Mouse (Mus musculus): ENCODE data around the gene Specc1. TPM values are rescaled to one million over a fixed set of nuclear protein-coding genes. Genes with fewer than 3 reads are reported as not detected.

Gene Specc1
- polyA plus RNA-seq, 2 experiments: 23.5 to 40.5 TPM

GRCm38 (mm10) chr11:62016985-62017384 is 60.4 kb downstream of the Specc1 start:
- no peak overlapping the region for H3K9ac ChIP-seq (replicated peaks)
- H3K36me3 ChIP-seq (replicated peaks; ENCODE audit: control insufficient read depth, insufficient read depth, low read depth): no peaks in the 10 kb centered on the region
- no peaks in the 10 kb centered on the region for H3K27me3 ChIP-seq (ENCODE audit: control insufficient read depth, insufficient read depth, low read length)
- H3K4me3 ChIP-seq (ENCODE audit: insufficient read depth in 1 of 2, low read depth in 2 of 2, low read length in 2 of 2): no peak overlapping the region
- H3K4me2 ChIP-seq (ENCODE audit: low read depth): no peak overlapping the region
- ATAC-seq (ENCODE audit: insufficient read depth) (no peak), DNase-seq (ENCODE audit: low read depth in 3 of 3, low spot score in 3 of 3) (no peak)
- no peaks in the 10 kb centered on the region for H3K9me3 ChIP-seq (ENCODE audit: control insufficient read depth, low read length)
- no peak overlapping the region for H3K27ac ChIP-seq
- WGBS (ENCODE audit: insufficient replicate concordance): 43% methylated on average over 2 of the region's 2 CpGs
- no peak for TF ChIP-seq EP300 (IDR thresholded peaks at IDR 0.05; ENCODE audit: low read depth)
- no peak for TF ChIP-seq CTCF (IDR thresholded peaks at IDR 0.05; ENCODE audit: low read depth)
- no peaks in the 10 kb centered on the region for H3K4me1 ChIP-seq (replicated peaks; ENCODE audit: control insufficient read depth in 2 of 2, insufficient read depth in 2 of 2, low read length in 1 of 2)

- TF ChIP-seq CTCF (IDR thresholded peaks at IDR 0.05; ENCODE audit: low read depth) (no peak), EP300 (IDR thresholded peaks at IDR 0.05; ENCODE audit: low read depth) (no peak)
- Histone ChIP-seq H3K27ac (no peak overlapping the region), H3K4me3 (ENCODE audit: insufficient read depth in 1 of 2, low read depth in 2 of 2, low read length in 2 of 2) (no peak overlapping the region), H3K4me2 (ENCODE audit: low read depth) (no peak overlapping the region), H3K36me3 (replicated peaks; ENCODE audit: control insufficient read depth, insufficient read depth, low read depth) (no peaks in the 10 kb centered on the region; the same call in 1 of the 2 replicates), H3K9me3 (ENCODE audit: control insufficient read depth, low read length) (no peaks in the 10 kb centered on the region), H3K9ac (replicated peaks) (no peak overlapping the region), H3K27me3 (ENCODE audit: control insufficient read depth, insufficient read depth, low read length) (no peaks in the 10 kb centered on the region), H3K4me1 (replicated peaks; ENCODE audit: control insufficient read depth in 2 of 2, insufficient read depth in 2 of 2, low read length in 1 of 2) (no peaks in the 10 kb centered on the region)
- DNase-seq (ENCODE audit: low read depth in 3 of 3, low spot score in 3 of 3) (no peak), ATAC-seq (ENCODE audit: insufficient read depth) (no peak)
- 79% methylated on average over 10 of the region's 10 CpGs for WGBS (ENCODE audit: insufficient replicate concordance)
Observed at GRCm38 (mm10) chr11:62018315-62019205, 62.0 kb downstream of the Specc1 start.

GRCm38 (mm10) chr11:62019857-62020256 is 63.3 kb downstream of the Specc1 start:
- Histone ChIP-seq H3K9ac (replicated peaks) (no peak overlapping the region), H3K4me2 (ENCODE audit: low read depth) (no peak overlapping the region), H3K4me1 (replicated peaks; ENCODE audit: control insufficient read depth in 2 of 2, insufficient read depth in 2 of 2, low read length in 1 of 2) (no peaks in the 10 kb centered on the region), H3K9me3 (ENCODE audit: control insufficient read depth, low read length) (no peaks in the 10 kb centered on the region), H3K27me3 (ENCODE audit: control insufficient read depth, insufficient read depth, low read length) (no peaks in the 10 kb centered on the region), H3K4me3 (ENCODE audit: insufficient read depth in 1 of 2, low read depth in 2 of 2, low read length in 2 of 2) (no peak overlapping the region), H3K36me3 (replicated peaks; ENCODE audit: control insufficient read depth, insufficient read depth, low read depth) (no peaks in the 10 kb centered on the region; the same call in 1 of the 2 replicates), H3K27ac (no peak overlapping the region)
- TF ChIP-seq EP300 (IDR thresholded peaks at IDR 0.05; ENCODE audit: low read depth): no peak
- TF ChIP-seq CTCF (IDR thresholded peaks at IDR 0.05; ENCODE audit: low read depth): no peak
- DNase-seq (ENCODE audit: low read depth in 3 of 3, low spot score in 3 of 3): no peak
- WGBS (ENCODE audit: insufficient replicate concordance): 76% methylated on average over 3 of the region's 3 CpGs
- ATAC-seq (ENCODE audit: insufficient read depth): no peak

- H3K4me2 ChIP-seq (ENCODE audit: low read depth): no peak overlapping the region
- H3K9ac ChIP-seq (replicated peaks): no peak overlapping the region
- TF ChIP-seq EP300 (IDR thresholded peaks at IDR 0.05; ENCODE audit: low read depth) (no peak), CTCF (IDR thresholded peaks at IDR 0.05; ENCODE audit: low read depth) (no peak)
- DNase-seq (ENCODE audit: low read depth in 3 of 3, low spot score in 3 of 3): no peak
- H3K27ac ChIP-seq: no peak overlapping the region
- 88% methylated on average over 1 of the region's 1 CpGs for WGBS (ENCODE audit: insufficient replicate concordance)
- no peak overlapping the region for H3K4me3 ChIP-seq (ENCODE audit: insufficient read depth in 1 of 2, low read depth in 2 of 2, low read length in 2 of 2)
- H3K27me3 ChIP-seq (ENCODE audit: control insufficient read depth, insufficient read depth, low read length): no peaks in the 10 kb centered on the region
- H3K4me1 ChIP-seq (replicated peaks; ENCODE audit: control insufficient read depth in 2 of 2, insufficient read depth in 2 of 2, low read length in 1 of 2): no peaks in the 10 kb centered on the region
- no peak for ATAC-seq (ENCODE audit: insufficient read depth)
- no peaks in the 10 kb centered on the region; the same call in 1 of the 2 replicates for H3K36me3 ChIP-seq (replicated peaks; ENCODE audit: control insufficient read depth, insufficient read depth, low read depth)
- H3K9me3 ChIP-seq (ENCODE audit: control insufficient read depth, low read length): no peaks in the 10 kb centered on the region
Observed at GRCm38 (mm10) chr11:62020898-62021297, 64.3 kb downstream of the Specc1 start.

- H3K9me3 ChIP-seq (ENCODE audit: control insufficient read depth, low read length): no peaks in the 10 kb centered on the region
- ATAC-seq (ENCODE audit: insufficient read depth) (no peak), DNase-seq (ENCODE audit: low read depth in 3 of 3, low spot score in 3 of 3) (no peak)
- H3K27me3 ChIP-seq (ENCODE audit: control insufficient read depth, insufficient read depth, low read length): no peaks in the 10 kb centered on the region
- no peaks in the 10 kb centered on the region; the same call in 1 of the 2 replicates for H3K36me3 ChIP-seq (replicated peaks; ENCODE audit: control insufficient read depth, insufficient read depth, low read depth)
- no peak overlapping the region for H3K9ac ChIP-seq (replicated peaks)
- H3K4me3 ChIP-seq (ENCODE audit: insufficient read depth in 1 of 2, low read depth in 2 of 2, low read length in 2 of 2): no peak overlapping the region
- TF ChIP-seq EP300 (IDR thresholded peaks at IDR 0.05; ENCODE audit: low read depth) (no peak), CTCF (IDR thresholded peaks at IDR 0.05; ENCODE audit: low read depth) (no peak)
- no peak overlapping the region for H3K27ac ChIP-seq
- WGBS (ENCODE audit: insufficient replicate concordance): 74% methylated on average over 3 of the region's 3 CpGs
- no peaks in the 10 kb centered on the region for H3K4me1 ChIP-seq (replicated peaks; ENCODE audit: control insufficient read depth in 2 of 2, insufficient read depth in 2 of 2, low read length in 1 of 2)
- H3K4me2 ChIP-seq (ENCODE audit: low read depth): no peak overlapping the region
Observed at GRCm38 (mm10) chr11:62022105-62022504, 65.5 kb downstream of the Specc1 start.
